Mouse (Mus musculus) lung, postnatal 0 days (tissue): ENCODE measurements at regions not wholly inside any gene's neighbourhood (a gene's known extent, or its start where the extent isn't known, plus 50 kb on each side); places are given as distances from the start of the nearest gene placed in this dataset.

ENCODE experiments used
- ATAC-seq: fragments of 200-750 bp; cut with Nextera tagmentation; 2 replicates; pipeline ENCODE4 v1.8.0; 2017; ENCODE audit warnings: moderate library complexity
- DNase-seq: peaks from one replicate; pipeline ENCODE4 v3.0.0-alpha.2; 2016; ENCODE audit warnings: low spot score
- H3K27ac ChIP-seq: fragments of 300-500 bp; sonication (generic); 2 replicates; pipeline ENCODE4 v1.5.1; 2014; ENCODE audit warnings: antibody characterized with exemption, mild to moderate bottlenecking, low read length, mixed read lengths
- H3K27me3 ChIP-seq: fragments of 300-500 bp; sonication (generic); replicated peaks from 2 replicates; pipeline ENCODE4 v1.6.1; 2014; ENCODE audit warnings: low read length, mixed read lengths; ENCODE audit not compliant: insufficient read depth
- H3K36me3 ChIP-seq: fragments of 300-500 bp; sonication (generic); 2 replicates; pipeline ENCODE4 v1.6.1; 2014; ENCODE audit warnings: low read length, mixed read lengths; ENCODE audit not compliant: insufficient read depth
- H3K4me1 ChIP-seq: fragments of 300-500 bp; sonication (generic); 2 replicates; pipeline ENCODE4 v1.6.1; 2014; ENCODE audit warnings: antibody characterized with exemption, low read depth, low read length, mixed read lengths; ENCODE audit not compliant: insufficient read depth
- H3K4me2 ChIP-seq: fragments of 300-500 bp; sonication (generic); replicated peaks from 2 replicates; pipeline ENCODE4 v1.6.1; 2014; ENCODE audit warnings: low read depth, mild to moderate bottlenecking, low read length, moderate library complexity, mixed read lengths
- H3K4me3 ChIP-seq: fragments of 300-500 bp; sonication (generic); 2 replicates; pipeline ENCODE4 v1.5.1; 2014; ENCODE audit warnings: low read depth, low read length
- H3K9ac ChIP-seq: fragments of 300-500 bp; sonication (generic); replicated peaks from 2 replicates; pipeline ENCODE4 v1.6.1; 2014; ENCODE audit warnings: low read depth, mild to moderate bottlenecking
- H3K9me3 ChIP-seq: fragments of 300-500 bp; sonication (generic); 2 replicates; pipeline ENCODE4 v1.6.1; 2016; ENCODE audit warnings: low read length, mixed read lengths
- CTCF ChIP-seq: IDR thresholded peaks from 2 replicates; pipeline ENCODE4 v1.5.1; 2016; ENCODE audit warnings: antibody characterized with exemption, mild to moderate bottlenecking
- EP300 ChIP-seq: IDR thresholded peaks from 2 replicates; pipeline ENCODE4 v1.6.1; 2016; ENCODE audit warnings: antibody characterized with exemption, mild to moderate bottlenecking, control low read depth
- WGBS: fragments of 180-500 bp; shearing (Covaris S2); extraction: QIAGEN DNeasy Blood & Tissue Kit; methylation state at CpG from one replicate; pipeline ENCODE4 v1.1.7; 2014; 5-methylcytosine and 5-hydroxymethylcytosine counted together

- no peak overlapping the region for H3K9ac ChIP-seq
- no peak for TF ChIP-seq EP300
- no peak for TF ChIP-seq CTCF
- no peaks in the 10 kb centered on the region for H3K27me3 ChIP-seq
- no peaks in the 10 kb centered on the region for H3K9me3 ChIP-seq
- no peak overlapping the region for H3K27ac ChIP-seq
- H3K4me3 ChIP-seq, result no peak overlapping the region
- H3K4me1 ChIP-seq, result no peaks in the 10 kb centered on the region
- H3K4me2 ChIP-seq, result no peak overlapping the region
- no peaks in the 10 kb centered on the region for H3K36me3 ChIP-seq
- 51% methylated on average over 7 of the region's 7 CpGs for WGBS
- DNase-seq (no peak), ATAC-seq (no peak)
These were observed 427.3 kb downstream of the Prss52 start for GRCm38 (mm10) chr14:64531221-64531949.

DNA sequence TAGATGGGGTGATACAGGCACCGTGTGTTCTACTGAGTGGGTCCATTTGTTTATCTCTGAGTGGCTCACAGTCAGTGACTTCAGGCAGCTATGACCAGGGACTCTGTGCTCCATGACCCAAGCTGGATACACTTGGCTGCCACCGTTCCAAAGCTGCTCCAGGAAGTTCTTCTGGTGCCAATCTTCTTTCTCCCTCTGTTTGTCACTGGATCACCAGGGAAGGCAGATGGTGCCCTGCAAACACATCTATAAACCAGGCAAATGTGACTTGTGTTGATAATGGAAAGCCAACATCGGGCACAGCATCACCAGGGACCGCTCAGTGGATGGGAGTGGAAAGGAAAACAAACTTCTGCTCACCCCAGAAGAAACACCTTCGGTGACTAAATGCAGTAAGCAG lies 428.3 kb downstream of the Prss52 start:
- no peak for TF ChIP-seq EP300
- no peak for TF ChIP-seq CTCF
- no peaks in the 10 kb centered on the region for H3K36me3 ChIP-seq
- H3K4me2 ChIP-seq, result no peak overlapping the region
- ATAC-seq (no peak), DNase-seq (no peak)
- WGBS, result 76% methylated on average over 5 of the region's 5 CpGs
- H3K27ac ChIP-seq, result no peak overlapping the region
- no peaks in the 10 kb centered on the region for H3K9me3 ChIP-seq
- no peaks in the 10 kb centered on the region for H3K4me1 ChIP-seq
- H3K27me3 ChIP-seq, result no peaks in the 10 kb centered on the region
- H3K9ac ChIP-seq, result no peak overlapping the region
- no peak overlapping the region for H3K4me3 ChIP-seq

DNA sequence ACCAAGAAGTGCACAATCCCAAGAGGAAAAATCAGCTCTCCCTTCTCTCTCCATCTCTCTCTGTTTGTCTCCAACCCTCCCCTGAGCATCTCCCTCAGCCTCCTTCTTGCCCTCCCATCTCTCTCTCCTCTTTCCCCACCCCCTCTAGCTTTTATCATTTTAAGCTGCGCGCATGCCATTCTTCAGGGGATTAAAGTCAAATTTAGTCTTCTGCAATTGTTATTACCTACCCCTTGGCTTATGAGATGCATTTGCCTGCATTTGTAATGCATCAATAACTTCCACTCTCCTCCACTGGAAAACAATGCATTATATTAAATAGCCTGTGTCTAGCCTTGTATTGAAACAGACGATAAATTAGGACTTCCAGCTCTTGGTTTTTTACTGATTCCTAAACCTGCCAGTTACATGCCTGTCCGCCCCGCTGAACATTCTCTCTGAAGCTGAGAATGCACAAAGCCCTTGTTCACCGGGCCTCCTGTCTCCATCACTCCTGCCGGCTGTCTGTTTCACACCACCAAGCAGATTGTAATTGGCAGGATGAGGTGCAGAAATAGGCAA lies 429.6 kb downstream of the Prss52 start:
- WGBS, result 54% methylated on average over 7 of the region's 7 CpGs
- no peak for DNase-seq
- TF ChIP-seq CTCF (no peak), EP300 (no peak)
- H3K9ac ChIP-seq, result no peak overlapping the region
- no peak overlapping the region for H3K4me3 ChIP-seq
- ATAC-seq, result no peak
- no peak overlapping the region for H3K4me2 ChIP-seq
- no peaks in the 10 kb centered on the region for H3K4me1 ChIP-seq
- no peaks in the 10 kb centered on the region for H3K9me3 ChIP-seq
- no peaks in the 10 kb centered on the region for H3K27me3 ChIP-seq
- no peak overlapping the region for H3K27ac ChIP-seq
- H3K36me3 ChIP-seq, result no peaks in the 10 kb centered on the region

DNA sequence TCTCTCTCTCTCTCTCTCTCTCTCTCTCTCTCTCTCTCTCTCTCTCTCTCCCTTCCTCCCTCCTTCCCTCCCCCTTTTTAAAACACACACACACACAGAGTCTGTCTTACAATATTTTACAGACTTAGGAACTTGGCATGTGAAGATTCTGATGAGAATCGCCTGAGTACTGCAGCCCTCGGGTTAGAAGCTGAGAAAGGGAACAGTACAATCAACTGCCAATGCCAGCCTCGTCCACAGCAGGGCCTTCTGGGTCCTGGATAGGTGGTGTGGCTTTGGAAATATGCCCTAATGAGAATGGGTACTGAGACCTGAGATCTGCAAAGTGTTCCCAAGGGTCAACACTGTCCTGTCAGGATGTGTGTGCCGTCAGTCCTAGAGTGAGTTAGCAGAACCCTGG lies 430.1 kb downstream of the Prss52 start:
- ATAC-seq (no peak), DNase-seq (no peak)
- no peak overlapping the region for H3K4me2 ChIP-seq
- H3K4me1 ChIP-seq, result no peaks in the 10 kb centered on the region
- H3K36me3 ChIP-seq, result no peaks in the 10 kb centered on the region
- H3K27ac ChIP-seq, result no peak overlapping the region
- 37% methylated on average over 4 of the region's 4 CpGs for WGBS
- TF ChIP-seq EP300 (no peak), CTCF (no peak)
- no peak overlapping the region for H3K4me3 ChIP-seq
- no peaks in the 10 kb centered on the region for H3K27me3 ChIP-seq
- H3K9me3 ChIP-seq, result no peaks in the 10 kb centered on the region
- H3K9ac ChIP-seq, result no peak overlapping the region

- no peak for ATAC-seq
- Histone ChIP-seq H3K4me3 (no peak overlapping the region), H3K9ac (no peak overlapping the region), H3K4me2 (no peak overlapping the region), H3K4me1 (no peaks in the 10 kb centered on the region), H3K27me3 (no peaks in the 10 kb centered on the region), H3K27ac (no peak overlapping the region), H3K36me3 (no peaks in the 10 kb centered on the region), H3K9me3 (no peaks in the 10 kb centered on the region)
- no peak for DNase-seq
- 37% methylated on average over 2 of the region's 2 CpGs for WGBS
- TF ChIP-seq CTCF (peak; percentile 49), EP300 (no peak)
These were observed 435.4 kb downstream of the Prss52 start for GRCm38 (mm10) chr14:64539436-64539835.

- no peak overlapping the region for H3K4me2 ChIP-seq
- no peak overlapping the region for H3K27ac ChIP-seq
- ATAC-seq, result no peak
- no peak for DNase-seq
- no peak overlapping the region for H3K9ac ChIP-seq
- 72% methylated on average over 3 of the region's 3 CpGs for WGBS
- H3K4me1 ChIP-seq, result no peaks in the 10 kb centered on the region
- no peaks in the 10 kb centered on the region for H3K36me3 ChIP-seq
- no peaks in the 10 kb centered on the region for H3K9me3 ChIP-seq
- H3K27me3 ChIP-seq, result no peaks in the 10 kb centered on the region
- no peak for TF ChIP-seq EP300
- TF ChIP-seq CTCF, result no peak
- H3K4me3 ChIP-seq, result no peak overlapping the region
These were observed 441.0 kb downstream of the Prss52 start for GRCm38 (mm10) chr14:64545056-64545455.
